Mouse (Mus musculus) G1E (cell line): Measurements from ENCODE around the gene Rcan3. TPM values are rescaled to one million over a fixed set of nuclear protein-coding genes. Genes with fewer than 3 reads are reported as not detected.
A peak's percentile ranks its signal among the peaks of the same experiment; 100 is the strongest.

Experiments used
- ATAC-seq: 2 replicates; pipeline ENCODE4 v1.8.0; 2016; ENCODE audit warnings: mild to moderate bottlenecking; ENCODE audit not compliant: insufficient number of reproducible peaks, poor library complexity, low FRiP score, severe bottlenecking; ENCODE audit errors: extremely low read depth
- DNase-seq: peaks from one replicate; pipeline ENCODE4 v3.0.0; 2012; ENCODE audit warnings: low spot score
- H3K27me3 ChIP-seq: 2 replicates; pipeline ENCODE4 v1.6.1; 2012; ENCODE audit warnings: mild to moderate bottlenecking, low read length, inconsistent platforms; ENCODE audit not compliant: insufficient read depth
- H3K36me3 ChIP-seq: replicated peaks from 2 replicates; pipeline ENCODE3; 2012; ENCODE audit warnings: mild to moderate bottlenecking, inconsistent platforms
- H3K4me1 ChIP-seq: 2 replicates; pipeline ENCODE4 v1.6.1; 2012; ENCODE audit warnings: low read depth, low read length, inconsistent platforms, mixed read lengths; ENCODE audit not compliant: insufficient read depth
- H3K4me3 ChIP-seq: 2 replicates; pipeline ENCODE4 v1.5.1; 2012; ENCODE audit warnings: low read depth, mild to moderate bottlenecking, inconsistent platforms, low read length, moderate library complexity, mixed read lengths
- H3K9me3 ChIP-seq: replicated peaks from 2 replicates; pipeline ENCODE4 v1.6.1; 2012; ENCODE audit warnings: inconsistent platforms
- CTCF ChIP-seq: IDR thresholded peaks from 2 replicates; pipeline ENCODE4 v1.5.1; 2012; ENCODE audit warnings: low read depth, low read length, inconsistent platforms, mixed read lengths
- GATA1 ChIP-seq: IDR thresholded peaks from 2 replicates; pipeline ENCODE4 v1.6.1; 2012; ENCODE audit warnings: borderline replicate concordance, low read length, inconsistent platforms, mixed read lengths
- GATA2 ChIP-seq: IDR thresholded peaks from 2 replicates; pipeline ENCODE4 v1.6.1; 2012; ENCODE audit warnings: low read depth, low read length, inconsistent platforms, borderline replicate concordance
- POLR2AphosphoS5 ChIP-seq: IDR thresholded peaks from 2 replicates; pipeline ENCODE4 v1.6.1; 2012; ENCODE audit warnings: low read depth, low read length, inconsistent platforms; ENCODE audit not compliant: insufficient replicate concordance
- TAL1 ChIP-seq: conservative IDR thresholded peaks from 2 replicates; pipeline ENCODE4 v1.6.1; 2012; ENCODE audit warnings: low read depth, low read length, inconsistent platforms, mixed read lengths
- polyA plus RNA-seq: library from polyadenylated mRNA; stranded (reverse); fragments of >175 nt; gene quantifications from 2 replicates; pipeline ENCODE4 v1.2.3, GENCODE M21; 2012
- total RNA-seq, 2 experiments: library from RNA; stranded (forward) in 1 of 2; stranded (reverse) in 1 of 2; fragments of 200-1000 nt in 1 of 2; fragments of >200 nt in 1 of 2; fragmentation: Nextera tagmentation in 1 of 2; gene quantifications; 2 replicates each; pipeline ENCODE4 v1.2.3; 2014 to 2017

Rcan3 gene
- total and polyA plus RNA-seq, 3 experiments, result 8.6 to 20.1 (median 13.2) TPM

DNA sequence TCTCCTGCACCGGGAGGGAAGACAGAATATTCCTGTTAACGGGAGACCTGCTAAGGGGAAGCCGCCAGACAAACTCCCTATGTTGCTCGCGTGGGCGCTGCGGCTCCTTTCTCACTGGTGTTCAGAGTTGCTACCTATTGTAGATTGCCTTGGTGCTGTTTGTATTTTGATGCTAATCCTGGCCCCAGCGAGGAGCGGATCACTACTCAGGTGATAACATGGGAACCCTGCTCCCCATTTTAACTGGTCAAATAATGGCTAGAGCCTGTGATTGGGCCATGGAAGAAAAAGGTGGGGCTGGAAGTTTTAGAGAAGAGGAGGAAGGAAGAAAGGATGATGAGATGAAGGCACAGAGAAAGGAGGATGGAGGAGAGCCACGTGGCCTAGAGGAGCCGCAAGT, 13.2 kb downstream of the Rcan3 start:
- H3K27me3 ChIP-seq, result no peaks in the 10 kb centered on the region
- H3K4me3 ChIP-seq, result no peak overlapping the region
- DNase-seq (no peak), ATAC-seq (no peak)
- peaks cover 69% of the 10 kb centered on the region for H3K36me3 ChIP-seq
- H3K4me1 ChIP-seq, result no peaks in the 10 kb centered on the region
- TF ChIP-seq CTCF (no peak), GATA2 (no peak), TAL1 (no peak), GATA1 (no peak), POLR2AphosphoS5 (no peak)
- no peaks in the 10 kb centered on the region for H3K9me3 ChIP-seq

DNA sequence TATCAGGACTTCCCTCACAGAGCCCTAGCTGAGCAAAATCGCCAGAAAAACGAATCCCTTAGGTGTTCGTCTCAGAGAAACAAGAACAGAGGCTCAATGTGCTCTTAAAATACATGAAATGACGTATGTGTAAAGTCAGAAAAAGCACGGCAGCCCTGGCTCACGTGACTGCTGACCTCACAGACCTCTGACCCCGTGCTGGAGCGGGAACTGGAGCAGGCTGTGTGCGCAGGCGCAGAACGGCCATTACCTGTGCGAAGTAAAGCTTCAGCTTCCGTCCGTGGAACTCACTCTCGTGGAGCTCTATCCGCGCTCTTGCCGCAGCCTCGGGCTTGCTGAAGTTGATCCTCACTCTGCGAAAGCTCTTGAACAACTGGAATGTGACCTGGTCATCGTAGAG, 13.7 kb downstream of the Rcan3 start:
- Histone ChIP-seq H3K4me3 (no peak overlapping the region), H3K4me1 (no peaks in the 10 kb centered on the region), H3K36me3 (peaks cover 67% of the 10 kb centered on the region), H3K9me3 (no peaks in the 10 kb centered on the region), H3K27me3 (no peaks in the 10 kb centered on the region)
- DNase-seq (no peak), ATAC-seq (no peak)
- no peak for TF ChIP-seq POLR2AphosphoS5
- TF ChIP-seq GATA1, result no peak
- no peak for TF ChIP-seq GATA2
- TF ChIP-seq CTCF, result no peak
- TF ChIP-seq TAL1, result no peak

DNA sequence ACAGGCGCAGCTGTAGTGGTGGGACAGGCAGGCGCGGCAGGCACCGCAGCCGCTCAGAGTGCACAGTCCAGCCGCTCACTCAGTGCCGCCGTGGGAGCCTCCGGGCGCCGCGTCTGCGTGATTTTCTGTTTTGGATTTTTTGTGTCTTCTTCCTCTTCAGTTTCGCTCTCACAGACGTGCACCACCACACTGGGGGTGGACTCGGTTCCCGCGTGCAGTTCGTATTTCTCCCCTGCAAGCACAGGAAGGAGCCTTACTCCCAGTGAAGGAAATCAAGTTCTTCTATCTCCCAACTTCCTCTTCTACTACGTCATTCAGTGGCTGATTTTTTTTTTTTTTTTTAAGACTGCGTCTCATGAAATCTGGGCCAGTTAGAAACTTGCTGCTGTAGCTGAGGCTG, 17.3 kb downstream of the Rcan3 start:
- Histone ChIP-seq H3K9me3 (no peaks in the 10 kb centered on the region), H3K36me3 (peaks cover 65% of the 10 kb centered on the region), H3K4me3 (no peak overlapping the region), H3K4me1 (no peaks in the 10 kb centered on the region), H3K27me3 (no peaks in the 10 kb centered on the region)
- DNase-seq, result no peak
- TF ChIP-seq POLR2AphosphoS5 (no peak), TAL1 (no peak)
- ATAC-seq, result no peak

DNA sequence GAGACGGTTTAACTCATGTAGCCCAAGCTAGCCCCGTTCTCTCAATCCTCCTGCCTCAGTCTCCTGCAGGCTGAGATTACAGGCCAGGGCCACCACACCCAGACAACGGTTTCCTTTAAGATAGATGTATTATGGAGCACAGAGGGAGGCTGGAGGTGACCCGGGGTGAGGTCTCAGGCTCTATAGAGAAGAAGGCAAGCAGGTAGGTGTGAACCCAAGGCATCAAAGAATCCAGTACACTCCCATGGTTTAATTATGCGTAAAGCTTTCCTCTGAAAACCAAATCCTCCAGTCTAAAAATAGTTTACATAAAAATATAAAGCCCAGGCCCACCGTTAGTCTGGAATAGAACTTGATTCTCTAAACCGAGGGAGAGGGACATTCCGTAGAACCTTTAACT, 20.2 kb downstream of the Rcan3 start:
- no peak for DNase-seq
- H3K36me3 ChIP-seq, result peaks cover 41% of the 10 kb centered on the region
- no peaks in the 10 kb centered on the region for H3K4me1 ChIP-seq

DNA sequence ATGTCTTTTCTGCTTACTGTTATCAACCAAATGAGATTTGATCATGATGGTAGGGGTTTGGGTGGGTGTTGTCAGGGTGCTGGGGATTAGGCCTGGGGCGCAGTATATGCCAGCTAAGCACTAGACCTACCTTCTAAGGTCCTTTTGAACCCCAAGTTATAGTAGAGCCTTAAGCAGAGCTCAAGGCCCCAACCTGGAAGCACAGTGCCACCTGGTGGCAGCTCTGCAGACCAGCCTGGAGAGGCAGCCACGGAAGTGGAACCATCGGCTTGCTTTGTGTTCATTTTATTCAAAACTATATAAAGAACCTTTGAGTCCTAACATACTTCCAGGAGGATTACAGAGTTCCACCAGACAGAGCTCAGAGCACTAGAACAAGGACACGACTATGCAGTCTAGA, 22.0 kb downstream of the Rcan3 start:
- TF ChIP-seq CTCF, result peak; percentile 83
- TF ChIP-seq GATA2, result no peak
- TF ChIP-seq POLR2AphosphoS5, result no peak
- Histone ChIP-seq H3K9me3 (no peaks in the 10 kb centered on the region), H3K4me1 (no peaks in the 10 kb centered on the region), H3K36me3 (peaks cover 27% of the 10 kb centered on the region), H3K4me3 (no peak overlapping the region), H3K27me3 (no peaks in the 10 kb centered on the region)
- DNase-seq (peak; percentile 43), ATAC-seq (no peak)

More for the DNA sequence above, 20.2 kb downstream of the Rcan3 start:
- Histone ChIP-seq H3K4me3 (no peak overlapping the region), H3K27me3 (no peaks in the 10 kb centered on the region), H3K9me3 (no peaks in the 10 kb centered on the region)
- TF ChIP-seq CTCF (no peak), GATA1 (no peak), POLR2AphosphoS5 (no peak), TAL1 (no peak), GATA2 (no peak)
- no peak for ATAC-seq

DNA sequence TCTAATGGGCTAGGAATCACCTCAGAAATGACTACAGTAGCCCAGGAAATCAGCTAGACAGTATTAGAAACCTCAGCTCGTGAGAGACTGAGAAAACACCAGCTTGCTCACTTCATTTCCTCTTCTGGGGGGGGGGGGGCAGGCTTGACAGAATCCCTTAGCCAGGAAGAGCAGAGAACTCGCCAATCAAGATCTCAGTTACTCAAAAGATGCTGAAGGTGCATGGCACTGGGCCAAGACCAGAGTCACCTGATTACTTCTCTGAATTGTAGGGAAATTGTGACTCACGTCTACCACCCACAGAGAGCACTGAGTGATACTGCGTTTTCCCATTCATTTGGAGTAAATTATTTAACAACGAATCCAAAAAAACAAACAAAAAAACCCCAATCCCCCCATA, 27.5 kb downstream of the Rcan3 start:
- Histone ChIP-seq H3K4me1 (peaks cover 3% of the 10 kb centered on the region; the same call in 1 of the 2 replicates), H3K36me3 (no peaks in the 10 kb centered on the region), H3K4me3 (no peak overlapping the region), H3K27me3 (peaks cover 2% of the 10 kb centered on the region; the same call in 1 of the 2 replicates), H3K9me3 (no peaks in the 10 kb centered on the region)
- ATAC-seq (no peak), DNase-seq (no peak)
- TF ChIP-seq GATA2 (no peak), GATA1 (no peak), TAL1 (no peak), POLR2AphosphoS5 (no peak), CTCF (no peak)

DNA sequence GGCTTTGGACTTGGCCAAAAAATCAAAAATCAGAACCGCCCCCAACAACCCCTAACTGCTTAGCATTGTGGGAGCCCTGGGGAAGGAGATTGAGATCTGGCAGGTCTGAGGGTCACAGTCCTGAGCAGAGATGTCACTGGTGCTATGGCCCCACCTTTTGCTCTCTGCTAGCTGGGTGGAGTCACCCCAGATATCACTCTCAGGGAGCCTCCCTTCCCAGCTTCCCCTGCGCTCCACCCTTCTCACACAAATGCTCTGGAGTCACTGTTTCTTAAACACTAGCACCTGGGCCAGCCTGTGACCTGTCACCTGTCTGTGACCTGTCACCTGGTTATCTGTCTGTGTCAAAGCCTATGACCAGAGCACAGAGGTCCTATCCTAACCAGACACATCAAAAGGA, 28.7 kb downstream of the Rcan3 start:
- ATAC-seq, result no peak
- no peaks in the 10 kb centered on the region for H3K9me3 ChIP-seq
- DNase-seq, result no peak
- no peak for TF ChIP-seq GATA2
- no peak for TF ChIP-seq POLR2AphosphoS5
- no peak for TF ChIP-seq TAL1
- TF ChIP-seq GATA1, result no peak
- TF ChIP-seq CTCF, result no peak
- no peak overlapping the region for H3K4me3 ChIP-seq
- H3K36me3 ChIP-seq, result no peaks in the 10 kb centered on the region
- peaks cover 3% of the 10 kb centered on the region; the same call in 1 of the 2 replicates for H3K4me1 ChIP-seq
- H3K27me3 ChIP-seq, result peaks cover 2% of the 10 kb centered on the region; the same call in 1 of the 2 replicates
